Mouse (Mus musculus) cortical plate, adult 2 months (tissue): ENCODE measurements around the gene Otud6a.

Experiments used
- CTCF ChIP-seq: fragments of 200-500 bp; IDR thresholded peaks from 2 replicates; pipeline ENCODE4 v1.5.1; 2011; ENCODE audit warnings: mild to moderate bottlenecking, control low read depth, low read length; ENCODE audit not compliant: insufficient read depth; ENCODE audit errors: extremely low read depth
- POLR2A ChIP-seq: fragments of 200-500 bp; IDR thresholded peaks from 2 replicates; pipeline ENCODE4 v1.6.1; 2011; ENCODE audit warnings: mild to moderate bottlenecking, low read length, control low read depth; ENCODE audit not compliant: insufficient read depth; ENCODE audit errors: extremely low read depth

DNA sequence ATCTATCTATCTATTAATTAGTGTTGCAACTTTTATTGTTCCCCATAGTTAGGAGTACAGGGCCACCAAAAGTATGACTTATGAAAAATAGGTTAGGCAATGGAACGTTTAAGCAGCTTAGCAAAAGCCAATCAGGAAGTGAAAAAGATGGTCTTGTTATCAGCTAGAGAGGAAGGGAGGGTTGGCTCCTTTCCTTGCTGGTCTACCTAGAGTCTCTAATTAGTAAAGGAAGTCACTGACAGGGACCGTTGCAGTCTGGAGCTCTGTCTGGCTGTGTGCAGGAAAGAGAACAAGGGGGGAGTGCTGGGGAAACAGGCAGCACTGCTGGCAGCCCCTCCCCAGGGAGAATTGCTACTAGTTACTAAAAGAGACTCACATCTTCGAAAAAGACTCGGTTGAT, 39.2 kb downstream of the Otud6a start:
- TF ChIP-seq CTCF = no peak
- TF ChIP-seq POLR2A = no peak
